Mouse (Mus musculus): Measurements from ENCODE around the gene Glud1. TPM values are rescaled to one million over a fixed set of nuclear protein-coding genes. Genes with fewer than 3 reads are reported as not detected.

Glud1 gene
- polyA plus RNA-seq, 1 experiment = 95.8 TPM

- Histone ChIP-seq H3K4me2 (ENCODE audit: low read depth) (no peak overlapping the region), H3K79me2 (ENCODE audit: control insufficient read depth, insufficient read depth) (no peaks in the 10 kb centered on the region), H3K27me3 (ENCODE audit: control insufficient read depth, insufficient read depth, insufficient read length) (no peaks in the 10 kb centered on the region), H3K36me3 (ENCODE audit: control insufficient read depth, insufficient read depth) (no peaks in the 10 kb centered on the region), H3K4me3 (no peak overlapping the region), H3ac (ENCODE audit: control insufficient read depth, insufficient read length) (no peak overlapping the region)
- TF ChIP-seq POLR2A (IDR thresholded peaks at IDR 0.05; ENCODE audit: insufficient read length, low read depth) = no peak
Observed at GRCm38 (mm10) chr14:34289259-34290015, 21.1 kb upstream of the Glud1 start.

- Histone ChIP-seq H3ac (ENCODE audit: control insufficient read depth, insufficient read length) (no peak overlapping the region), H3K27me3 (ENCODE audit: control insufficient read depth, insufficient read depth, insufficient read length) (no peaks in the 10 kb centered on the region), H3K36me3 (ENCODE audit: control insufficient read depth, insufficient read depth) (no peaks in the 10 kb centered on the region), H3K4me3 (no peak overlapping the region), H3K79me2 (ENCODE audit: control insufficient read depth, insufficient read depth) (no peaks in the 10 kb centered on the region), H3K4me2 (ENCODE audit: low read depth) (no peak overlapping the region)
- TF ChIP-seq MYOD1 (IDR thresholded peaks at IDR 0.05; ENCODE audit: control insufficient read depth in 1 of 3, insufficient read length in 2 of 3, low read depth in 2 of 3) = no peak
- no peak for TF ChIP-seq CEBPB (IDR thresholded peaks at IDR 0.05; ENCODE audit: insufficient read depth, poor library complexity, severe bottlenecking)
- TF ChIP-seq USF1 (IDR thresholded peaks at IDR 0.05; ENCODE audit: low read depth) = no peak
- TF ChIP-seq MYOG (IDR thresholded peaks at IDR 0.05; ENCODE audit: control insufficient read depth in 1 of 3, insufficient read depth in 1 of 3, insufficient read length in 2 of 3, low read depth in 2 of 3) = no peak
- no peak for TF ChIP-seq TCF3 (IDR thresholded peaks at IDR 0.05; ENCODE audit: insufficient read length, low read depth)
- no peak for TF ChIP-seq E2F4 (IDR thresholded peaks at IDR 0.05; ENCODE audit: insufficient read depth)
- no peak for TF ChIP-seq SRF (IDR thresholded peaks at IDR 0.05; ENCODE audit: control insufficient read depth, insufficient read length, low read depth)
- no peak for TF ChIP-seq REST (IDR thresholded peaks at IDR 0.05; ENCODE audit: insufficient read depth, insufficient read length)
- no peak for TF ChIP-seq TCF12 (IDR thresholded peaks at IDR 0.05; ENCODE audit: insufficient read depth, poor library complexity, severe bottlenecking)
- no peak for TF ChIP-seq POLR2A (IDR thresholded peaks at IDR 0.05; ENCODE audit: insufficient read length, low read depth)
- TF ChIP-seq POLR2AphosphoS2 (IDR thresholded peaks at IDR 0.05; ENCODE audit: insufficient read length, low read depth) = no peak
- no peak for TF ChIP-seq MAX (IDR thresholded peaks at IDR 0.05; ENCODE audit: low read depth)
Observed at GRCm38 (mm10) chr14:34290229-34290628, 20.3 kb upstream of the Glud1 start.

- Histone ChIP-seq H3ac (ENCODE audit: control insufficient read depth, insufficient read length) (no peak overlapping the region), H3K4me2 (ENCODE audit: low read depth) (no peak overlapping the region), H3K79me2 (ENCODE audit: control insufficient read depth, insufficient read depth) (no peaks in the 10 kb centered on the region), H3K4me3 (no peak overlapping the region), H3K36me3 (ENCODE audit: control insufficient read depth, insufficient read depth) (no peaks in the 10 kb centered on the region), H3K27me3 (ENCODE audit: control insufficient read depth, insufficient read depth, insufficient read length) (no peaks in the 10 kb centered on the region)
- no peak for TF ChIP-seq CEBPB (IDR thresholded peaks at IDR 0.05; ENCODE audit: insufficient read depth, poor library complexity, severe bottlenecking)
- no peak for TF ChIP-seq POLR2A (IDR thresholded peaks at IDR 0.05; ENCODE audit: insufficient read length, low read depth)
- TF ChIP-seq REST (IDR thresholded peaks at IDR 0.05; ENCODE audit: insufficient read depth, insufficient read length) = no peak
- no peak for TF ChIP-seq TCF3 (IDR thresholded peaks at IDR 0.05; ENCODE audit: insufficient read length, low read depth)
- no peak for TF ChIP-seq E2F4 (IDR thresholded peaks at IDR 0.05; ENCODE audit: insufficient read depth)
- TF ChIP-seq POLR2AphosphoS2 (IDR thresholded peaks at IDR 0.05; ENCODE audit: insufficient read length, low read depth) = no peak
- no peak for TF ChIP-seq MYOD1 (IDR thresholded peaks at IDR 0.05; ENCODE audit: control insufficient read depth in 1 of 3, insufficient read length in 2 of 3, low read depth in 2 of 3)
Observed at GRCm38 (mm10) chr14:34293641-34294040, 16.9 kb upstream of the Glud1 start.

- Histone ChIP-seq H3K4me2 (ENCODE audit: low read depth) (no peak overlapping the region), H3K27me3 (ENCODE audit: control insufficient read depth, insufficient read depth, insufficient read length) (no peaks in the 10 kb centered on the region), H3K79me2 (ENCODE audit: control insufficient read depth, insufficient read depth) (no peaks in the 10 kb centered on the region), H3K4me3 (no peak overlapping the region), H3ac (ENCODE audit: control insufficient read depth, insufficient read length) (no peak overlapping the region), H3K36me3 (ENCODE audit: control insufficient read depth, insufficient read depth) (no peaks in the 10 kb centered on the region)
- TF ChIP-seq POLR2A (IDR thresholded peaks at IDR 0.05; ENCODE audit: insufficient read length, low read depth) (no peak), SRF (IDR thresholded peaks at IDR 0.05; ENCODE audit: control insufficient read depth, insufficient read length, low read depth) (no peak), USF1 (IDR thresholded peaks at IDR 0.05; ENCODE audit: low read depth) (no peak), MYOG (IDR thresholded peaks at IDR 0.05; ENCODE audit: control insufficient read depth in 1 of 3, insufficient read depth in 1 of 3, insufficient read length in 2 of 3, low read depth in 2 of 3) (no peak), TCF3 (IDR thresholded peaks at IDR 0.05; ENCODE audit: insufficient read length, low read depth) (no peak), MYOD1 (IDR thresholded peaks at IDR 0.05; ENCODE audit: control insufficient read depth in 1 of 3, insufficient read length in 2 of 3, low read depth in 2 of 3) (no peak), MAX (IDR thresholded peaks at IDR 0.05; ENCODE audit: low read depth) (no peak), TCF12 (IDR thresholded peaks at IDR 0.05; ENCODE audit: insufficient read depth, poor library complexity, severe bottlenecking) (no peak), E2F4 (IDR thresholded peaks at IDR 0.05; ENCODE audit: insufficient read depth) (no peak)
Observed at GRCm38 (mm10) chr14:34296350-34296749, 14.2 kb upstream of the Glud1 start.

GRCm38 (mm10) chr14:34297038-34297437 is 13.5 kb upstream of the Glud1 start:
- Histone ChIP-seq H3K4me3 (no peak overlapping the region), H3K4me2 (ENCODE audit: low read depth) (peak overlapping the region; percentile 38), H3K27me3 (ENCODE audit: control insufficient read depth, insufficient read depth, insufficient read length) (no peaks in the 10 kb centered on the region), H3K36me3 (ENCODE audit: control insufficient read depth, insufficient read depth) (no peaks in the 10 kb centered on the region), H3ac (ENCODE audit: control insufficient read depth, insufficient read length) (no peak overlapping the region), H3K79me2 (ENCODE audit: control insufficient read depth, insufficient read depth) (no peaks in the 10 kb centered on the region)
- no peak for TF ChIP-seq TCF3 (IDR thresholded peaks at IDR 0.05; ENCODE audit: insufficient read length, low read depth)
- no peak for TF ChIP-seq USF1 (IDR thresholded peaks at IDR 0.05; ENCODE audit: low read depth)
- no peak for TF ChIP-seq TCF12 (IDR thresholded peaks at IDR 0.05; ENCODE audit: insufficient read depth, poor library complexity, severe bottlenecking)
- peak in 1 of 3 experiments; percentile 26 for TF ChIP-seq MYOD1 (IDR thresholded peaks at IDR 0.05; ENCODE audit: control insufficient read depth in 1 of 3, insufficient read length in 2 of 3, low read depth in 2 of 3)
- TF ChIP-seq MYOG (IDR thresholded peaks at IDR 0.05; ENCODE audit: control insufficient read depth in 1 of 3, insufficient read depth in 1 of 3, insufficient read length in 2 of 3, low read depth in 2 of 3) = peak in 1 of 3 experiments; percentile 29

Measured in myocyte (in vitro differentiated cells).